Mouse (Mus musculus) liver, postnatal 0 days (tissue): ENCODE data around the gene Lrmda. TPM values are rescaled to one million over a fixed set of nuclear protein-coding genes. Genes with fewer than 3 reads are reported as not detected.

Source experiments
- ATAC-seq: fragments of 200-750 bp; cut with Nextera tagmentation; 2 replicates; pipeline ENCODE4 v1.8.0; 2017; ENCODE audit warnings: mild to moderate bottlenecking, moderate library complexity
- DNase-seq: peaks from one replicate; pipeline ENCODE4 v3.0.0-alpha.2; 2016
- H3K27ac ChIP-seq: fragments of 300-500 bp; sonication (generic); 2 replicates; pipeline ENCODE4 v1.5.1; 2014; ENCODE audit warnings: antibody characterized with exemption, moderate library complexity, mild to moderate bottlenecking, low read depth
- H3K27me3 ChIP-seq: fragments of 300-500 bp; sonication (generic); 2 replicates; pipeline ENCODE4 v1.6.1; 2014; ENCODE audit warnings: low read length, control low read depth, mixed read lengths; ENCODE audit not compliant: insufficient read depth
- H3K36me3 ChIP-seq: fragments of 300-500 bp; sonication (generic); replicated peaks from 2 replicates; pipeline ENCODE4 v1.6.1; 2014; ENCODE audit warnings: mild to moderate bottlenecking, control low read depth, low read length, moderate library complexity, mixed read lengths; ENCODE audit not compliant: insufficient read depth
- H3K4me1 ChIP-seq: fragments of 300-500 bp; sonication (generic); 2 replicates; pipeline ENCODE4 v1.6.1; 2014; ENCODE audit warnings: antibody characterized with exemption, mild to moderate bottlenecking, control low read depth; ENCODE audit not compliant: insufficient read depth
- H3K4me2 ChIP-seq: fragments of 300-500 bp; sonication (generic); 2 replicates; pipeline ENCODE4 v1.6.1; 2014; ENCODE audit warnings: low read depth, mild to moderate bottlenecking, low read length, moderate library complexity, mixed read lengths
- H3K4me3 ChIP-seq: fragments of 300-500 bp; sonication (generic); 2 replicates; pipeline ENCODE4 v1.5.1; 2014; ENCODE audit warnings: low read depth, low read length
- H3K9ac ChIP-seq: fragments of 300-500 bp; sonication (generic); replicated peaks from 2 replicates; pipeline ENCODE4 v1.6.1; 2014; ENCODE audit warnings: mild to moderate bottlenecking, moderate library complexity
- H3K9me3 ChIP-seq: fragments of 300-500 bp; sonication (generic); 2 replicates; pipeline ENCODE4 v1.6.1; 2016; ENCODE audit warnings: mild to moderate bottlenecking, control low read depth, low read length, mixed read lengths
- CTCF ChIP-seq: sonication (generic); IDR thresholded peaks from 2 replicates; pipeline ENCODE4 v1.5.1; 2016; ENCODE audit warnings: antibody characterized with exemption, low read depth
- EP300 ChIP-seq: IDR thresholded peaks from 2 replicates; pipeline ENCODE4 v1.6.1; 2016; ENCODE audit warnings: antibody characterized with exemption, low read depth, mild to moderate bottlenecking
- WGBS: fragments of 180-500 bp; shearing (Covaris S2); extraction: QIAGEN DNeasy Blood & Tissue Kit; methylation state at CpG from one replicate; pipeline ENCODE4 v1.1.7; 2014; ENCODE audit not compliant: insufficient replicate concordance; 5-methylcytosine and 5-hydroxymethylcytosine counted together
- polyA plus RNA-seq: library from polyadenylated mRNA; unstranded; fragments of >200 nt; fragmentation: Nextera tagmentation; extraction: Ambion mirVana; gene quantifications from 2 replicates; pipeline ENCODE4 v1.2.1, GENCODE M21; 2015

Lrmda gene
- polyA plus RNA-seq, 1 experiment from 2014 or later: 0.28 TPM

DNA sequence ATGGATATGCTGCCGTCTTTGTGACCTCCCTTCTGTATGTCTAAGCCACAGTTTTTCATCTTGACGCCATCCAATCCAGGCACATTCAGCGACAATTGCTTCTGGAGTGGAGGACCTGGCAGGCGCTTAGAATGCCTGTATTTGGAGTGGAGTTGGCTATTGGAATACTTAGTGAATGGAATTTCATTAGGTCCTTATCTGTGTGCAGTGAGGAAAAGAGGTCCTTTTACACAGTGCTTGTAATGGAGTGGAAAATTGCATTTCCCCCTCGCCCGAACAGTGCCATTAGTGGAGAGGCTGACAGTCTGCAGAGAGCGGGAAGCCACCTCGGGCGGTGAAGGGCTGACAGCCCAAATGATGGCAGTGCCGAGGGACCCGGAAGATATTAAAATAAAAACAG, 719.1 kb downstream of the Lrmda start:
- no peak overlapping the region for H3K4me3 ChIP-seq
- no peak overlapping the region for H3K4me2 ChIP-seq
- H3K9me3 ChIP-seq: no peaks in the 10 kb centered on the region
- H3K4me1 ChIP-seq: no peaks in the 10 kb centered on the region
- H3K27ac ChIP-seq: no peak overlapping the region
- H3K9ac ChIP-seq: no peak overlapping the region
- no peak for ATAC-seq
- DNase-seq: no peak
- H3K27me3 ChIP-seq: no peaks in the 10 kb centered on the region
- H3K36me3 ChIP-seq: no peaks in the 10 kb centered on the region
- 82% methylated on average over 11 of the region's 11 CpGs for WGBS
- TF ChIP-seq CTCF (no peak), EP300 (no peak)

DNA sequence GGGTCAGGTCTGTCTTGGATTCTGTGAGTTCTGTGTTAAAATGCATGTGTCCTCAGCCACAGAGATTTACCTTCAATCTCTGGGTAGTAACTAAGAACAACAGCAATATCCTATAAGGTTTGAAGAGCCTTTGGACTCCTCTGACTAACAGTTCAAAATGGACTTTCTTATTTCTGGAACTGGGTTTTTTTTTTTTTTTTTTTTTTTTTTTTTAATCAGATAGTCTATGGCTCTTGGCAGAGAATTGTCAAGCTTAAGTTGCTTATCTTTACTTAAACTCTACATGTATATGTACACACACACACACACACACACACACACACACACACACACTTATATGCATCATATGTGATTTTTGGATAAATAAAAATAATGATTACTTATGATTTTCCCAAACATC, 723.0 kb downstream of the Lrmda start:
- no peak overlapping the region for H3K9ac ChIP-seq
- H3K27me3 ChIP-seq: no peaks in the 10 kb centered on the region
- no peaks in the 10 kb centered on the region for H3K36me3 ChIP-seq
- no peak for TF ChIP-seq CTCF
- TF ChIP-seq EP300: no peak
- H3K4me3 ChIP-seq: no peak overlapping the region
- DNase-seq: no peak
- no peaks in the 10 kb centered on the region for H3K4me1 ChIP-seq
- no peak overlapping the region for H3K27ac ChIP-seq
- no peak overlapping the region for H3K4me2 ChIP-seq
- H3K9me3 ChIP-seq: no peaks in the 10 kb centered on the region
- no peak for ATAC-seq

DNA sequence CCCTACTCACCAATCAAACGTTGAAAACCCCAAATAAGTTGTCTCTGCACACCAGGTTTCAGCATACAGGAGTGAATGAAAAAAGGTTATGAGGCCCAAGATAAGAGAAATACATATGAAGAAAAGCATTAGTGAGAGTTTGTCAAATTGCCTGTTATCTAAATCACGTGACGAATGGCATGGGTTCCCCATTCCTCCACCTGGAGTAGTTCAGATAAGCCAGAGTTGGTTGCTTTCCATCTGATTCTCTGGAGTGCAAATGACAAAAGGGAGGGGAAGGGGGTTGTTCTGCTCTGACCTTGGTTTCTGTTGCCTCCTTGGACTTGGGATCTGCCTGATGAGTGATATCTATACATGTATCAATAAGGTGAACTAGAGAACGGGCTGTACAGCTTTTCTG, 723.8 kb downstream of the Lrmda start:
- Histone ChIP-seq H3K27me3 (no peaks in the 10 kb centered on the region), H3K9ac (no peak overlapping the region), H3K4me3 (no peak overlapping the region), H3K4me2 (no peak overlapping the region), H3K27ac (no peak overlapping the region), H3K36me3 (no peaks in the 10 kb centered on the region), H3K4me1 (no peaks in the 10 kb centered on the region), H3K9me3 (no peaks in the 10 kb centered on the region)
- TF ChIP-seq EP300: no peak
- TF ChIP-seq CTCF: no peak
- 48% methylated on average over 4 of the region's 4 CpGs for WGBS
- no peak for DNase-seq
- ATAC-seq: no peak

DNA sequence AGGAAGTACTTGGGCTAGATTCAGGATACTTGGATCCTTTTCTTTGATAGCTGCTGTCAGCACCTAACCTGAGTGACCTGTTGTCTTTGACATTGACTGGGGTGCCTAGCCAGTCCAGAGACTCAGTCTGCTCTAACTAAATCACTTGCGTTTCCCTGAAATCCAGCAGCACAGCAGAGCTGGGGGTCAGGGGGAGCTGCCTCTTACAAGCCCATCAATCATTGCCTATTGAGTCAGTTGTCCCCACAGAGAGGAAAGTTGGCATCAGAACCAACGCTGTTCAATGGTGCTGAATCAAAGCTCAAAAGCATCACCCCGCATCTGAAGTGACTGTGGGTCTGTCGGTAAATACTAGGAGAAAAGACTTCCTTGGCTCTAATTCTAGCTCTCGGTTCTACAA, 725.2 kb downstream of the Lrmda start:
- Histone ChIP-seq H3K36me3 (no peaks in the 10 kb centered on the region), H3K27me3 (no peaks in the 10 kb centered on the region), H3K4me1 (no peaks in the 10 kb centered on the region), H3K4me2 (no peak overlapping the region), H3K9ac (no peak overlapping the region), H3K27ac (no peak overlapping the region), H3K4me3 (no peak overlapping the region), H3K9me3 (no peaks in the 10 kb centered on the region)
- WGBS: 62% methylated on average over 5 of the region's 5 CpGs
- no peak for DNase-seq
- ATAC-seq: no peak
- no peak for TF ChIP-seq CTCF
- no peak for TF ChIP-seq EP300

DNA sequence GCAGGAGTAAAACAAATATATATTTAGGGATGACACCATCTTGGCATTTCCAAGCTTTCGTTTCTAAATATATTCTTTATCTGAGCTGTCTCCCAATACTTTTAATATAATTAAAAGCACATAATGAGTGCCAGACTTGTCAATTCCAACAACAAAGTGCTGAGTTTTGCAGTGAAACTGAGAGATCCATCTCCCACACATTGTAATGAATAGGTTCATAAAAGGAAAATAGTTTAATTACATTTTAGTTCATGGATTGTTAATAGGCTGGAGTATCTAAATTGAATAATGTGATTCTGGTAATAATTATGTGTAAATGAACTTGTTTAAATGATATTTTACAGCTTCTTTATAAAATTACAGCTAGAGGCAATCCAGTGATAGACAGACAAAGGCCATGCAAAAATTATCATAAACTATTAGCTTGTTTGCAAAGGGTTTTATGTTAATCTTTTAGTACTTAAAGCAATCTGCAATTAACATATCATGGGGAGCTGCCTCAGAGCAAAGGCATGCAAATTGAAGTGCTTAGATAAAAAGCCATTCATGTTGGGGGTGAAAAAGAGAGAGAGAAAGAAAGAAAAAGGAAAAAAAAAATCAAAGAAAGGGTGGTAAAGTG, 725.9 kb downstream of the Lrmda start:
- no peaks in the 10 kb centered on the region for H3K4me1 ChIP-seq
- H3K9me3 ChIP-seq: no peaks in the 10 kb centered on the region
- H3K27ac ChIP-seq: no peak overlapping the region
- ATAC-seq (no peak), DNase-seq (no peak)
- no peak overlapping the region for H3K4me3 ChIP-seq
- WGBS: 58% methylated on average over 1 of the region's 1 CpGs
- H3K4me2 ChIP-seq: no peak overlapping the region
- no peaks in the 10 kb centered on the region for H3K27me3 ChIP-seq
- TF ChIP-seq CTCF (no peak), EP300 (no peak)
- no peak overlapping the region for H3K9ac ChIP-seq
- H3K36me3 ChIP-seq: no peaks in the 10 kb centered on the region

DNA sequence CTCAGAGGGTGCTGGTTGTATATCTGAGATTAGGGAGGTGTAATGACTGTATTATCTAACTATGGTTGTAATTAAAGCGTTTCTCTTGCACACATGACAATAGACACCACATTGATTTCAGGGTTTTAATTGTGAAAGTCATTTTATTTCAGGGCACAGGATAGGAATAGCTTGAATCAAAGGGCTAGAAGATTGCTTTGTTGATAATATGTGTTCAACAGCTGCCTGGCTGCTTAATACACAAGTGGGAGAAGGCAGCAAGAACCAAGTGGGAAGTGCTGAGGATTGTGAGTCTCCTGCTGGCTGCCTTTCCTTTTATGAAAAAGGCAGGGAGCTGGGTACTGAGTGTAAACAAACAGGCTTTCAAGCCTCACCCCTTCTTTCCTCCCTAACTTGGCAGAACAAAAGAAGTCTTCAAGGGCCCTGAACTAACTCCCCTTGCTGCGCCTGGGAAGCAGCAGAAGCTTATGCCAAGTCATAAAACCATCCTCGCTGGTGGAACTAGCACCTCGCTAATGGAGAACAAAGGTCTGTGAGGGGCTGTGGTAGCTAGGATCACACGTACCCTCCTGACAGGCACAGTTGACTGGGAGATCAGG, 726.5 kb downstream of the Lrmda start:
- 36% methylated on average over 5 of the region's 5 CpGs for WGBS
- no peaks in the 10 kb centered on the region for H3K27me3 ChIP-seq
- no peak overlapping the region for H3K27ac ChIP-seq
- no peak for DNase-seq
- H3K4me2 ChIP-seq: no peak overlapping the region
- H3K4me3 ChIP-seq: no peak overlapping the region
- no peaks in the 10 kb centered on the region for H3K36me3 ChIP-seq
- H3K9me3 ChIP-seq: no peaks in the 10 kb centered on the region
- no peak for ATAC-seq
- H3K4me1 ChIP-seq: no peaks in the 10 kb centered on the region
- no peak for TF ChIP-seq CTCF
- TF ChIP-seq EP300: no peak
- no peak overlapping the region for H3K9ac ChIP-seq
